Mouse (Mus musculus): Measurements from ENCODE around the gene Urb2. TPM values are rescaled to one million over a fixed set of nuclear protein-coding genes. Genes with fewer than 3 reads are reported as not detected.
"Not testable (repeated sequence)": the region's sequence is repeated elsewhere in the genome, so short reads cannot be mapped to it uniquely, and the experiment has no call there.

Urb2 gene
- polyA plus RNA-seq, 1 experiment from 2014 or later, result 4.6 TPM

GRCm38 (mm10) chr8:124007829-124008228 is 13.5 kb upstream of the Urb2 start:
- H3K27me3 ChIP-seq (replicated peaks; ENCODE audit: control insufficient read depth, insufficient read depth, low read length), result no peaks in the 10 kb centered on the region
- no peak overlapping the region for H3K27ac ChIP-seq (ENCODE audit: low read length)
- H3K4me1 ChIP-seq (replicated peaks; ENCODE audit: control insufficient read depth, insufficient read depth, low read length), result no peaks in the 10 kb centered on the region
- no peak overlapping the region for H3K4me2 ChIP-seq (ENCODE audit: low read length)
- 92% methylated on average over 6 of the region's 6 CpGs for WGBS
- no peak overlapping the region for H3K4me3 ChIP-seq (replicated peaks; ENCODE audit: low read length)
- peaks cover 25% of the 10 kb centered on the region for H3K36me3 ChIP-seq (ENCODE audit: control insufficient read depth, insufficient read depth)
- no peak overlapping the region for H3K9ac ChIP-seq (replicated peaks; ENCODE audit: low read depth, low read length)
- no peak for ATAC-seq
- H3K9me3 ChIP-seq (ENCODE audit: control insufficient read depth, low read length), result no peaks in the 10 kb centered on the region

- H3K4me2 ChIP-seq (ENCODE audit: low read length), result no peak overlapping the region
- no peak overlapping the region for H3K27ac ChIP-seq (ENCODE audit: low read length)
- H3K27me3 ChIP-seq (replicated peaks; ENCODE audit: control insufficient read depth, insufficient read depth, low read length), result no peaks in the 10 kb centered on the region
- ATAC-seq, result no peak
- H3K4me3 ChIP-seq (replicated peaks; ENCODE audit: low read length), result no peak overlapping the region
- no peaks in the 10 kb centered on the region for H3K4me1 ChIP-seq (replicated peaks; ENCODE audit: control insufficient read depth, insufficient read depth, low read length)
- no peaks in the 10 kb centered on the region for H3K9me3 ChIP-seq (ENCODE audit: control insufficient read depth, low read length)
- WGBS, result 92% methylated on average over 3 of the region's 3 CpGs
- H3K9ac ChIP-seq (replicated peaks; ENCODE audit: low read depth, low read length), result no peak overlapping the region
- H3K36me3 ChIP-seq (ENCODE audit: control insufficient read depth, insufficient read depth), result peaks cover 15% of the 10 kb centered on the region
These were observed 9.7 kb upstream of the Urb2 start for GRCm38 (mm10) chr8:124011580-124011979.

- no peak for ATAC-seq
- Histone ChIP-seq H3K27ac (ENCODE audit: low read length) (no peak overlapping the region), H3K4me2 (ENCODE audit: low read length) (no peak overlapping the region), H3K9ac (replicated peaks; ENCODE audit: low read depth, low read length) (no peak overlapping the region), H3K36me3 (ENCODE audit: control insufficient read depth, insufficient read depth) (peaks cover 11% of the 10 kb centered on the region), H3K27me3 (replicated peaks; ENCODE audit: control insufficient read depth, insufficient read depth, low read length) (no peaks in the 10 kb centered on the region), H3K4me1 (replicated peaks; ENCODE audit: control insufficient read depth, insufficient read depth, low read length) (no peaks in the 10 kb centered on the region), H3K9me3 (ENCODE audit: control insufficient read depth, low read length) (no peaks in the 10 kb centered on the region), H3K4me3 (replicated peaks; ENCODE audit: low read length) (no peak overlapping the region)
- 99% methylated on average over 3 of the region's 3 CpGs for WGBS
These were observed 9.2 kb upstream of the Urb2 start for GRCm38 (mm10) chr8:124011989-124012586.

GRCm38 (mm10) chr8:124014299-124014698 is 7.0 kb upstream of the Urb2 start:
- not testable (repeated sequence) for ATAC-seq; H3K4me3 ChIP-seq (replicated peaks; ENCODE audit: low read length); H3K27me3 ChIP-seq (replicated peaks; ENCODE audit: control insufficient read depth, insufficient read depth, low read length); H3K9ac ChIP-seq (replicated peaks; ENCODE audit: low read depth, low read length); H3K36me3 ChIP-seq (ENCODE audit: control insufficient read depth, insufficient read depth); H3K4me2 ChIP-seq (ENCODE audit: low read length); H3K27ac ChIP-seq (ENCODE audit: low read length); H3K9me3 ChIP-seq (ENCODE audit: control insufficient read depth, low read length); H3K4me1 ChIP-seq (replicated peaks; ENCODE audit: control insufficient read depth, insufficient read depth, low read length)
- WGBS, result 90% methylated on average over 6 of the region's 7 CpGs

- Histone ChIP-seq H3K9ac (replicated peaks; ENCODE audit: low read depth, low read length) (no peak overlapping the region), H3K4me2 (ENCODE audit: low read length) (no peak overlapping the region), H3K36me3 (ENCODE audit: control insufficient read depth, insufficient read depth) (0 out of 2 replicates have a peak, but pooled peaks cover under 1% of the 10 kb centered on the region), H3K27ac (ENCODE audit: low read length) (no peak overlapping the region), H3K9me3 (ENCODE audit: control insufficient read depth, low read length) (no peaks in the 10 kb centered on the region), H3K27me3 (replicated peaks; ENCODE audit: control insufficient read depth, insufficient read depth, low read length) (no peaks in the 10 kb centered on the region), H3K4me3 (replicated peaks; ENCODE audit: low read length) (no peak overlapping the region), H3K4me1 (replicated peaks; ENCODE audit: control insufficient read depth, insufficient read depth, low read length) (peaks cover 7% of the 10 kb centered on the region)
- ATAC-seq, result no peak
- 84% methylated on average over 3 of the region's 3 CpGs for WGBS
These were observed 6.6 kb upstream of the Urb2 start for GRCm38 (mm10) chr8:124014751-124015150.

- ATAC-seq, result no peak
These were observed 1.5 kb upstream of the Urb2 start for GRCm38 (mm10) chr8:124019782-124020181.

GRCm38 (mm10) chr8:124020439-124021236 is 670 bp upstream of the Urb2 start:
- H3K9me3 ChIP-seq (ENCODE audit: control insufficient read depth, low read length), result no peaks in the 10 kb centered on the region
- peak; percentile 83 for ATAC-seq
- peaks cover 2% of the 10 kb centered on the region; the same call in 1 of the 2 replicates for H3K36me3 ChIP-seq (ENCODE audit: control insufficient read depth, insufficient read depth)
- under 1% methylated on average over 61 of the region's 87 CpGs for WGBS
- H3K9ac ChIP-seq (replicated peaks; ENCODE audit: low read depth, low read length), result peak overlapping the region; percentile 78
- H3K27me3 ChIP-seq (replicated peaks; ENCODE audit: control insufficient read depth, insufficient read depth, low read length), result no peaks in the 10 kb centered on the region
- peaks cover 24% of the 10 kb centered on the region for H3K4me1 ChIP-seq (replicated peaks; ENCODE audit: control insufficient read depth, insufficient read depth, low read length)
- H3K4me2 ChIP-seq (ENCODE audit: low read length), result peak overlapping the region; percentile 61
- peak overlapping the region; percentile 59 for H3K4me3 ChIP-seq (replicated peaks; ENCODE audit: low read length)
- peak overlapping the region; percentile 91 for H3K27ac ChIP-seq (ENCODE audit: low read length)

More at GRCm38 (mm10) chr8:124019782-124020181, 1.5 kb upstream of the Urb2 start:
- H3K27ac ChIP-seq (ENCODE audit: low read length), result no peak overlapping the region
- H3K4me3 ChIP-seq (replicated peaks; ENCODE audit: low read length), result no peak overlapping the region
- no peaks in the 10 kb centered on the region for H3K27me3 ChIP-seq (replicated peaks; ENCODE audit: control insufficient read depth, insufficient read depth, low read length)
- 36% methylated on average over 13 of the region's 13 CpGs for WGBS
- no peaks in the 10 kb centered on the region for H3K9me3 ChIP-seq (ENCODE audit: control insufficient read depth, low read length)
- H3K9ac ChIP-seq (replicated peaks; ENCODE audit: low read depth, low read length), result no peak overlapping the region
- H3K4me2 ChIP-seq (ENCODE audit: low read length), result peak overlapping the region; percentile 61
- peaks cover 24% of the 10 kb centered on the region for H3K4me1 ChIP-seq (replicated peaks; ENCODE audit: control insufficient read depth, insufficient read depth, low read length)
- no peaks in the 10 kb centered on the region for H3K36me3 ChIP-seq (ENCODE audit: control insufficient read depth, insufficient read depth)

- not testable (repeated sequence) for H3K9ac ChIP-seq (replicated peaks; ENCODE audit: low read depth, low read length); H3K4me2 ChIP-seq (ENCODE audit: low read length); ATAC-seq; H3K9me3 ChIP-seq (ENCODE audit: control insufficient read depth, low read length); H3K4me1 ChIP-seq (replicated peaks; ENCODE audit: control insufficient read depth, insufficient read depth, low read length); H3K4me3 ChIP-seq (replicated peaks; ENCODE audit: low read length); H3K27me3 ChIP-seq (replicated peaks; ENCODE audit: control insufficient read depth, insufficient read depth, low read length); H3K27ac ChIP-seq (ENCODE audit: low read length)
- whole genome bisulfite sequencing, result 81% methylated on average over 2 of the region's 2 CpGs
- H3K36me3 ChIP-seq (ENCODE audit: control insufficient read depth, insufficient read depth), result peaks cover 29% of the 10 kb centered on the region
These were observed 5.0 kb downstream of the Urb2 start for GRCm38 (mm10) chr8:124026265-124026664.

- no peak for ATAC-seq
- Histone ChIP-seq H3K27ac (ENCODE audit: low read length) (no peak overlapping the region), H3K36me3 (ENCODE audit: control insufficient read depth, insufficient read depth) (peaks cover 31% of the 10 kb centered on the region), H3K4me3 (replicated peaks; ENCODE audit: low read length) (no peak overlapping the region), H3K27me3 (replicated peaks; ENCODE audit: control insufficient read depth, insufficient read depth, low read length) (no peaks in the 10 kb centered on the region), H3K9ac (replicated peaks; ENCODE audit: low read depth, low read length) (no peak overlapping the region), H3K9me3 (ENCODE audit: control insufficient read depth, low read length) (no peaks in the 10 kb centered on the region), H3K4me1 (replicated peaks; ENCODE audit: control insufficient read depth, insufficient read depth, low read length) (no peaks in the 10 kb centered on the region), H3K4me2 (ENCODE audit: low read length) (no peak overlapping the region)
- 89% methylated on average over 6 of the region's 6 CpGs for WGBS
These were observed 6.5 kb downstream of the Urb2 start for GRCm38 (mm10) chr8:124027831-124028230.
